Mouse (Mus musculus) bone marrow macrophage, adult 2 months (primary cell): ENCODE measurements around the gene Tpm4.

Experiments used
- CTCF ChIP-seq: IDR thresholded peaks from 2 replicates; pipeline ENCODE4 v1.5.1; 2012; ENCODE audit warnings: low read depth, mild to moderate bottlenecking, low read length, moderate library complexity
- POLR2A ChIP-seq: IDR thresholded peaks from 2 replicates; pipeline ENCODE4 v1.6.1; 2012; ENCODE audit warnings: mild to moderate bottlenecking, low read depth, low read length, borderline replicate concordance

DNA sequence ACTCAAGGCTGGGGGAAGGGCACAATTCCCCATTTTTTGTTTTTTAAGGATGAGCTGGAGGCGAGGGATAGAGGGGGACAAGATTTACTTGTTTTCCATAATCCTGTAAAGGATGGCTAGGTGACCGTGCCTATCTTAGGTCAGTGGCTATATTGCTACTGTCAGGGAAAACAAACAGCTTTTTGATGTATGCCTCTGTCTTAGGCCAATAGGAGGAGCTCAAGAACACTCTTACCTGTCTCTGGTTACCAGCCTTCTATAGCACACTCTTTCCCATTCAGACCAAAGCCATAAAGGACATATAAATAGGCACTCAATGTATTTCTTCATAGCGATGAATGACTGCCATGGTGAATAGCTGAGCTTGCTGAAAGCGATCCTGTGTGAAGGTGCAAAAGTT, 16.2 kb upstream of the Tpm4 start:
- no peak for TF ChIP-seq CTCF
- no peak for TF ChIP-seq POLR2A
